Mouse (Mus musculus): Measurements from ENCODE around the gene Gm38655. TPM values are rescaled to one million over a fixed set of nuclear protein-coding genes. Genes with fewer than 3 reads are reported as not detected.

Gene Gm38655
- polyA plus RNA-seq, 1 experiment = not detected

- peaks cover 4% of the 10 kb centered on the region for H3K36me3 ChIP-seq (ENCODE audit: control insufficient read depth, insufficient read depth)
- H3K79me2 ChIP-seq (ENCODE audit: control insufficient read depth, insufficient read depth) = no peaks in the 10 kb centered on the region
- no peak overlapping the region for H3K4me3 ChIP-seq
- H3ac ChIP-seq (ENCODE audit: control insufficient read depth, insufficient read length) = no peak overlapping the region
- H3K4me2 ChIP-seq (ENCODE audit: low read depth) = no peak overlapping the region
- TF ChIP-seq TCF12 (IDR thresholded peaks at IDR 0.05; ENCODE audit: insufficient read depth, poor library complexity, severe bottlenecking) = no peak
- TF ChIP-seq POLR2AphosphoS2 (IDR thresholded peaks at IDR 0.05; ENCODE audit: insufficient read length, low read depth) = no peak
- TF ChIP-seq CEBPB (IDR thresholded peaks at IDR 0.05; ENCODE audit: insufficient read depth, poor library complexity, severe bottlenecking) = no peak
- no peak for TF ChIP-seq USF1 (IDR thresholded peaks at IDR 0.05; ENCODE audit: low read depth)
- TF ChIP-seq E2F4 (IDR thresholded peaks at IDR 0.05; ENCODE audit: insufficient read depth) = no peak
- no peak for TF ChIP-seq REST (IDR thresholded peaks at IDR 0.05; ENCODE audit: insufficient read depth, insufficient read length)
- no peak for TF ChIP-seq TCF3 (IDR thresholded peaks at IDR 0.05; ENCODE audit: insufficient read length, low read depth)
- no peak for TF ChIP-seq MAX (IDR thresholded peaks at IDR 0.05; ENCODE audit: low read depth)
- TF ChIP-seq MYOD1 (IDR thresholded peaks at IDR 0.05; ENCODE audit: control insufficient read depth in 1 of 3, insufficient read length in 2 of 3, low read depth in 2 of 3) = no peak
- no peak for TF ChIP-seq MYOG (IDR thresholded peaks at IDR 0.05; ENCODE audit: control insufficient read depth in 1 of 3, insufficient read depth in 1 of 3, insufficient read length in 2 of 3, low read depth in 2 of 3)
- TF ChIP-seq SRF (IDR thresholded peaks at IDR 0.05; ENCODE audit: control insufficient read depth, insufficient read length, low read depth) = no peak
- H3K27me3 ChIP-seq (ENCODE audit: control insufficient read depth, insufficient read depth, insufficient read length) = no peaks in the 10 kb centered on the region
These were observed 40.2 kb upstream of the Gm38655 start for GRCm38 (mm10) chr17:25215431-25215830.

GRCm38 (mm10) chr17:25211705-25212104 lies 36.4 kb upstream of the Gm38655 start:
- Histone ChIP-seq H3K27me3 (ENCODE audit: control insufficient read depth, insufficient read depth, insufficient read length) (no peaks in the 10 kb centered on the region), H3K4me2 (ENCODE audit: low read depth) (peak overlapping the region; percentile 6), H3K36me3 (ENCODE audit: control insufficient read depth, insufficient read depth) (peaks cover 7% of the 10 kb centered on the region), H3K79me2 (ENCODE audit: control insufficient read depth, insufficient read depth) (no peaks in the 10 kb centered on the region), H3ac (ENCODE audit: control insufficient read depth, insufficient read length) (no peak overlapping the region), H3K4me3 (no peak overlapping the region)
- TF ChIP-seq TCF3 (IDR thresholded peaks at IDR 0.05; ENCODE audit: insufficient read length, low read depth) (no peak), E2F4 (IDR thresholded peaks at IDR 0.05; ENCODE audit: insufficient read depth) (no peak), POLR2AphosphoS2 (IDR thresholded peaks at IDR 0.05; ENCODE audit: insufficient read length, low read depth) (no peak), SRF (IDR thresholded peaks at IDR 0.05; ENCODE audit: control insufficient read depth, insufficient read length, low read depth) (no peak), MYOG (IDR thresholded peaks at IDR 0.05; ENCODE audit: control insufficient read depth in 1 of 3, insufficient read depth in 1 of 3, insufficient read length in 2 of 3, low read depth in 2 of 3) (no peak), CEBPB (IDR thresholded peaks at IDR 0.05; ENCODE audit: insufficient read depth, poor library complexity, severe bottlenecking) (no peak), MYOD1 (IDR thresholded peaks at IDR 0.05; ENCODE audit: control insufficient read depth in 1 of 3, insufficient read length in 2 of 3, low read depth in 2 of 3) (no peak), REST (IDR thresholded peaks at IDR 0.05; ENCODE audit: insufficient read depth, insufficient read length) (no peak), USF1 (IDR thresholded peaks at IDR 0.05; ENCODE audit: low read depth) (no peak), TCF12 (IDR thresholded peaks at IDR 0.05; ENCODE audit: insufficient read depth, poor library complexity, severe bottlenecking) (no peak), MAX (IDR thresholded peaks at IDR 0.05; ENCODE audit: low read depth) (no peak), POLR2A (IDR thresholded peaks at IDR 0.05; ENCODE audit: insufficient read length, low read depth) (no peak)

GRCm38 (mm10) chr17:25210680-25211466 lies 35.6 kb upstream of the Gm38655 start:
- TF ChIP-seq TCF3 (IDR thresholded peaks at IDR 0.05; ENCODE audit: insufficient read length, low read depth) (peak; percentile 40), MYOG (IDR thresholded peaks at IDR 0.05; ENCODE audit: control insufficient read depth in 1 of 3, insufficient read depth in 1 of 3, insufficient read length in 2 of 3, low read depth in 2 of 3) (peak; percentile 61 to 86 (median 65)), TCF12 (IDR thresholded peaks at IDR 0.05; ENCODE audit: insufficient read depth, poor library complexity, severe bottlenecking) (peak; percentile 52), MYOD1 (IDR thresholded peaks at IDR 0.05; ENCODE audit: control insufficient read depth in 1 of 3, insufficient read length in 2 of 3, low read depth in 2 of 3) (peak; percentile 50 to 82 (median 79)), E2F4 (IDR thresholded peaks at IDR 0.05; ENCODE audit: insufficient read depth) (no peak)
- Histone ChIP-seq H3K4me3 (no peak overlapping the region), H3K4me2 (ENCODE audit: low read depth) (peak overlapping the region; percentile 6), H3K79me2 (ENCODE audit: control insufficient read depth, insufficient read depth) (no peaks in the 10 kb centered on the region), H3K36me3 (ENCODE audit: control insufficient read depth, insufficient read depth) (peaks cover 7% of the 10 kb centered on the region), H3ac (ENCODE audit: control insufficient read depth, insufficient read length) (no peak overlapping the region), H3K27me3 (ENCODE audit: control insufficient read depth, insufficient read depth, insufficient read length) (no peaks in the 10 kb centered on the region)

GRCm38 (mm10) chr17:25210006-25210405 lies 34.7 kb upstream of the Gm38655 start:
- Histone ChIP-seq H3K4me2 (ENCODE audit: low read depth) (no peak overlapping the region), H3ac (ENCODE audit: control insufficient read depth, insufficient read length) (no peak overlapping the region), H3K36me3 (ENCODE audit: control insufficient read depth, insufficient read depth) (peaks cover 7% of the 10 kb centered on the region), H3K79me2 (ENCODE audit: control insufficient read depth, insufficient read depth) (no peaks in the 10 kb centered on the region), H3K27me3 (ENCODE audit: control insufficient read depth, insufficient read depth, insufficient read length) (no peaks in the 10 kb centered on the region), H3K4me3 (no peak overlapping the region)
- no peak for TF ChIP-seq MYOG (IDR thresholded peaks at IDR 0.05; ENCODE audit: control insufficient read depth in 1 of 3, insufficient read depth in 1 of 3, insufficient read length in 2 of 3, low read depth in 2 of 3)
- TF ChIP-seq MAX (IDR thresholded peaks at IDR 0.05; ENCODE audit: low read depth) = no peak
- no peak for TF ChIP-seq TCF12 (IDR thresholded peaks at IDR 0.05; ENCODE audit: insufficient read depth, poor library complexity, severe bottlenecking)
- no peak for TF ChIP-seq USF1 (IDR thresholded peaks at IDR 0.05; ENCODE audit: low read depth)
- no peak for TF ChIP-seq REST (IDR thresholded peaks at IDR 0.05; ENCODE audit: insufficient read depth, insufficient read length)
- TF ChIP-seq E2F4 (IDR thresholded peaks at IDR 0.05; ENCODE audit: insufficient read depth) = no peak
- no peak for TF ChIP-seq SRF (IDR thresholded peaks at IDR 0.05; ENCODE audit: control insufficient read depth, insufficient read length, low read depth)
- no peak for TF ChIP-seq POLR2AphosphoS2 (IDR thresholded peaks at IDR 0.05; ENCODE audit: insufficient read length, low read depth)
- no peak for TF ChIP-seq POLR2A (IDR thresholded peaks at IDR 0.05; ENCODE audit: insufficient read length, low read depth)
- TF ChIP-seq TCF3 (IDR thresholded peaks at IDR 0.05; ENCODE audit: insufficient read length, low read depth) = no peak
- no peak for TF ChIP-seq MYOD1 (IDR thresholded peaks at IDR 0.05; ENCODE audit: control insufficient read depth in 1 of 3, insufficient read length in 2 of 3, low read depth in 2 of 3)
